Mouse (Mus musculus) thymus, postnatal 14 days (tissue): ENCODE measurements at regions not wholly inside any gene's neighbourhood (a gene's known extent, or its start where the extent isn't known, plus 50 kb on each side); places are given as distances from the start of the nearest gene placed in this dataset.
A peak's percentile ranks its signal among the peaks of the same experiment; 100 is the strongest.

ENCODE experiments used
- DNase-seq: peaks from one replicate; pipeline ENCODE4 v3.0.0; 2021

GRCm38 (mm10) chr4:95188107-95188506 lies 136.1 kb upstream of the Jun start:
- DNase-seq: no peak

GRCm38 (mm10) chr4:95191654-95192406 lies 139.8 kb upstream of the Jun start:
- no peak for DNase-seq

- DNase-seq: no peak
These were observed 140.5 kb upstream of the Jun start for GRCm38 (mm10) chr4:95192562-95192961.

GRCm38 (mm10) chr4:95193028-95193427 lies 141.0 kb upstream of the Jun start:
- no peak for DNase-seq

- DNase-seq: no peak
These were observed 141.5 kb upstream of the Jun start for GRCm38 (mm10) chr4:95193473-95193872.

GRCm38 (mm10) chr4:95194621-95195455 lies 142.8 kb upstream of the Jun start:
- no peak for DNase-seq

GRCm38 (mm10) chr4:95196106-95196505 lies 144.1 kb upstream of the Jun start:
- no peak for DNase-seq

GRCm38 (mm10) chr4:95197077-95197711 lies 145.2 kb upstream of the Jun start:
- peak; percentile 12 for DNase-seq

GRCm38 (mm10) chr4:95199394-95199793 lies 147.4 kb upstream of the Jun start:
- no peak for DNase-seq

- no peak for DNase-seq
These were observed 148.1 kb upstream of the Jun start for GRCm38 (mm10) chr4:95200130-95200529.

- no peak for DNase-seq
These were observed 150.5 kb upstream of the Jun start for GRCm38 (mm10) chr4:95202478-95202877.

GRCm38 (mm10) chr4:95203577-95203976 lies 151.6 kb upstream of the Jun start:
- no peak for DNase-seq

- DNase-seq: no peak
These were observed 153.3 kb upstream of the Jun start for GRCm38 (mm10) chr4:95205372-95205771.

- no peak for DNase-seq
These were observed 155.8 kb upstream of the Jun start for GRCm38 (mm10) chr4:95207783-95208182.

GRCm38 (mm10) chr4:95208827-95209226 lies 156.8 kb upstream of the Jun start:
- no peak for DNase-seq

GRCm38 (mm10) chr4:95209322-95210119 lies 157.5 kb upstream of the Jun start:
- DNase-seq: no peak

GRCm38 (mm10) chr4:95212561-95212960 lies 160.5 kb upstream of the Jun start:
- DNase-seq: no peak

- no peak for DNase-seq
These were observed 161.0 kb upstream of the Jun start for GRCm38 (mm10) chr4:95213026-95213425.

GRCm38 (mm10) chr4:95214026-95214425 lies 162.0 kb upstream of the Jun start:
- DNase-seq: no peak

GRCm38 (mm10) chr4:95215187-95215586 lies 163.2 kb upstream of the Jun start:
- DNase-seq: no peak

- no peak for DNase-seq
These were observed 178.4 kb upstream of the Jun start for GRCm38 (mm10) chr4:95230461-95230860.

GRCm38 (mm10) chr4:95233034-95233433 lies 181.0 kb upstream of the Jun start:
- DNase-seq: no peak

GRCm38 (mm10) chr4:95234030-95234555 lies 182.1 kb upstream of the Jun start:
- DNase-seq: no peak
